Mouse (Mus musculus) left cerebral cortex, postnatal 36 days (tissue): ENCODE results near the gene Gpr39. TPM values are rescaled to one million over a fixed set of nuclear protein-coding genes. Genes with fewer than 3 reads are reported as not detected.

ENCODE experiments used
- DNase-seq, 2 experiments: peaks; one replicate each; pipeline ENCODE4 v3.0.0; 2021 to 2022; ENCODE audit warnings: low spot score in 2 of 2, mixed read lengths in 1 of 2
- intact Hi-C: fragments of 180-260 bp; cut with DNase I; formaldehyde crosslinking; loops from one replicate; pipeline ENCODE4 v1.15.1; 2025
- total RNA-seq, 2 experiments: library from RNA; stranded (reverse); gene quantifications; 2 replicates each; pipeline ENCODE4 v1.2.3; 2021

Gpr39 gene
- total RNA-seq, 2 experiments from 2014 or later = not detected

GRCm38 (mm10) chr1:125912601-125913600, 236.1 kb downstream of the Gpr39 start, which contains the start of gene Lypd1:
Lypd1 (minus strand) TSS chr1:125913101.
- intact Hi-C loops = loop anchor here (5.0 to 10.0 kb wide), 3 partner anchors 308 to 1022 kb away; no protein-coding TSS in a partner anchor
- DNase-seq = peak; percentile 12

GRCm38 (mm10) chr1:125920696-125921095, 243.9 kb downstream of the Gpr39 start:
- intact Hi-C loops = no loop called here
- no peak for DNase-seq

- intact Hi-C loops = no loop called here
- no peak for DNase-seq
Measured at GRCm38 (mm10) chr1:125923062-125923461, 246.3 kb downstream of the Gpr39 start.

Other genes starting within 250 kb of the Gpr39 start
- 100 to 1,000 TPM; 220 to 242 TPM for gene Actr3, start 241.3 kb upstream of the Gpr39 start, total RNA-seq
- gene Slc35f5, start 116.4 kb upstream of the Gpr39 start, total RNA-seq = 10 to 100 TPM; 22.8 to 24.4 TPM
- 100 to 1,000 TPM in 1 of 2 experiments, 10 to 100 TPM in 1; 97.8 to 104 TPM for gene Lypd1, start 236.1 kb downstream of the Gpr39 start, total RNA-seq